Mouse (Mus musculus): Measurements from ENCODE around the gene Ctdnep1.

GRCm38 (mm10) chr11:69966006-69966859, 14.7 kb upstream of the Ctdnep1 start:
- TF ChIP-seq CTCF (IDR thresholded peaks at IDR 0.05; ENCODE audit: low read depth, low read length) (no peak), POLR2A (IDR thresholded peaks at IDR 0.05; ENCODE audit: borderline replicate concordance, low read depth, low read length) (no peak)
